Mouse (Mus musculus): ENCODE data around the gene Slc5a4a. TPM values are rescaled to one million over a fixed set of nuclear protein-coding genes. Genes with fewer than 3 reads are reported as not detected.

The Slc5a4a gene
- total and polyA plus RNA-seq, 3 experiments = not detected

DNA sequence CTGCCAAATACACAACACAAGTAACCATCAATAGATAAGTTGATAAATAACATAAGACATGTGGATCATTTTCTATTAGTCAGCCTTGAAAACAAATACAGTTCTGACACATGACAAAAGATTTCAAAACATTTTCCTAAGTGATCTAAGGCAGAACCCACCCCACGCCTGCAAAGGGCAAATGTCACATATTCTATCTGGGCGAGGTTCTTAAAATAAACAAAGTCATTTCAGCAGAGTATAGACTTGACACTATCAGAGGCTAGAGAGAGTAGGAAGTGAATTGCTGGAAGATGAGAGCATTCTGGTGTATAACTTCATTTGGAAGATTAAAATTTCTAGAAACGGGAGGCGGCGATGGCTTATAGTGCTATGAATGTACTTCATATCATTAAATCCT, 25.8 kb upstream of the Slc5a4a start:
- in situ Hi-C loops (cut with MboI; ENCODE audit: low pct_ligation_motif_present, low pct_unique_long_range_greater_than_20kb, low sequenced_read_pairs) (loop anchor here (10.0 kb wide), 1 partner anchor 83 kb away; no protein-coding TSS in a partner anchor), dilution Hi-C loops (cut with MboI; ENCODE audit: extremely low pct_ligation_motif_present, extremely low pct_unique_long_range_greater_than_20kb, low sequenced_read_pairs) (no loop called here)
- Histone ChIP-seq H3K9ac (ENCODE audit: insufficient read depth, low read depth) (no peak overlapping the region), H3K4me2 (ENCODE audit: insufficient read depth, low read depth, poor library complexity, severe bottlenecking) (no peak overlapping the region), H3K27ac (ENCODE audit: insufficient read depth, low read depth) (no peak overlapping the region), H3K9me3 (replicated peaks; ENCODE audit: low read length) (no peaks in the 10 kb centered on the region), H3K79me2 (replicated peaks; ENCODE audit: control insufficient read depth, extremely low read depth, insufficient read depth, poor library complexity, severe bottlenecking) (no peaks in the 10 kb centered on the region), H3K36me3 (replicated peaks in 1 of 2; ENCODE audit: control insufficient read depth in 1 of 2, insufficient read depth in 1 of 2, low read length in 1 of 2) (no peaks in the 10 kb centered on the region), H3K4me1 (ENCODE audit: control insufficient read depth in 1 of 2, insufficient read depth in 2 of 2) (peaks cover 6 to 16% of the 10 kb centered on the region in 2 experiments), H3K27me3 (replicated peaks) (no peaks in the 10 kb centered on the region), H3K4me3 (replicated peaks in 1 of 3; ENCODE audit: low read depth in 2 of 3, low read length in 2 of 3, poor library complexity in 1 of 3) (no peak overlapping the region)
- no peak for DNase-seq (ENCODE audit: extremely low read depth)
- no peak for TF ChIP-seq POLR2AphosphoS2 (IDR thresholded peaks at IDR 0.05; ENCODE audit: low read depth, low read length)
- TF ChIP-seq PAX5 (IDR thresholded peaks at IDR 0.05; ENCODE audit: low read length) = no peak
- no peak for TF ChIP-seq USF1 (IDR thresholded peaks at IDR 0.05; ENCODE audit: low read depth, low read length)
- no peak for TF ChIP-seq KAT2A (IDR thresholded peaks at IDR 0.05; ENCODE audit: insufficient replicate concordance, low read length)
- no peak for TF ChIP-seq ZKSCAN1 (IDR thresholded peaks at IDR 0.05; ENCODE audit: borderline replicate concordance, low read depth, low read length)
- no peak for TF ChIP-seq CTCF (conservative IDR thresholded peaks at IDR 0.05 in 1 of 2, IDR thresholded peaks at IDR 0.05 in 1 of 2; ENCODE audit: low read depth in 2 of 2, low read length in 2 of 2)
- no peak for TF ChIP-seq E2F4 (IDR thresholded peaks at IDR 0.05; ENCODE audit: insufficient replicate concordance, low read depth, low read length)
- no peak for TF ChIP-seq TBP (conservative IDR thresholded peaks at IDR 0.05; ENCODE audit: low read depth, low read length)
- TF ChIP-seq NELFE (IDR thresholded peaks at IDR 0.05; ENCODE audit: low read depth, low read length) = no peak
- no peak for TF ChIP-seq ZNF384 (IDR thresholded peaks at IDR 0.05; ENCODE audit: low read depth, low read length)
- TF ChIP-seq HCFC1 (IDR thresholded peaks at IDR 0.05; ENCODE audit: low read depth, low read length) = no peak
- no peak for TF ChIP-seq JUN (IDR thresholded peaks at IDR 0.05; ENCODE audit: insufficient read depth, low read depth, low read length)
- TF ChIP-seq EP300 (IDR thresholded peaks at IDR 0.05; ENCODE audit: low read length) = no peak
- TF ChIP-seq SIN3A (IDR thresholded peaks at IDR 0.05; ENCODE audit: low read length) = no peak
- TF ChIP-seq TCF12 (IDR thresholded peaks at IDR 0.05; ENCODE audit: low read depth, low read length) = no peak
- no peak for TF ChIP-seq NRF1 (IDR thresholded peaks at IDR 0.05; ENCODE audit: low read depth, low read length)
- TF ChIP-seq MAFK (IDR thresholded peaks at IDR 0.05; ENCODE audit: insufficient replicate concordance, low read length) = no peak
- TF ChIP-seq UBTF (IDR thresholded peaks at IDR 0.05; ENCODE audit: low read depth, low read length) = no peak
- TF ChIP-seq ETS1 (conservative IDR thresholded peaks at IDR 0.05; ENCODE audit: low read depth, low read length) = no peak
- no peak for TF ChIP-seq POLR2A (IDR thresholded peaks at IDR 0.05; ENCODE audit: low read depth, low read length)

DNA sequence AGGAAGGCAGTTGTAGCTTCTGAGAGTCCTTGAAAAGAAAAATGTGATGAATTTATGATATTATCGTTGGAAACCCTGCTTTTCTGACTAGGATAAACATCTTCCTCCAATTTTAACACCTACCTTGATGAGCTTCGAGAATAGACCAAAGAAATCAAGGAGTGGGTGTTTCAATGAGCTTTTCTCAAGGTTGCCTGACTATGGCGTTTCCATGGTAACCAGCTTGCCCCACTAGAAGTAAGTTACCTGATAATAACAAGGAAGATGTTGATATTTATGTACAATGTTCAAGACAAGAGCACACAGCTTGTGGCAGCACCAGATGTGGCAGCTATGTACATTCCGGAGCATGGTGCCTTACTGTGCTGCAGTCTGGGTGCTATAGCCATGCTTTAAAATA, 14.7 kb upstream of the Slc5a4a start:
- in situ Hi-C loops (cut with MboI; ENCODE audit: low pct_ligation_motif_present, low pct_unique_long_range_greater_than_20kb, low sequenced_read_pairs) (no loop called here), dilution Hi-C loops (cut with MboI; ENCODE audit: extremely low pct_ligation_motif_present, extremely low pct_unique_long_range_greater_than_20kb, low sequenced_read_pairs) (no loop called here)
- no peaks in the 10 kb centered on the region for H3K36me3 ChIP-seq (replicated peaks in 1 of 2; ENCODE audit: control insufficient read depth in 1 of 2, insufficient read depth in 1 of 2, low read length in 1 of 2)
- TF ChIP-seq UBTF (IDR thresholded peaks at IDR 0.05; ENCODE audit: low read depth, low read length) = no peak
- no peak for TF ChIP-seq TCF12 (IDR thresholded peaks at IDR 0.05; ENCODE audit: low read depth, low read length)
- no peak for TF ChIP-seq CHD2 (IDR thresholded peaks at IDR 0.05; ENCODE audit: low read length)
- no peak for TF ChIP-seq POLR2AphosphoS2 (IDR thresholded peaks at IDR 0.05; ENCODE audit: low read depth, low read length)
- no peak for TF ChIP-seq ELF1 (IDR thresholded peaks at IDR 0.05; ENCODE audit: low read depth, low read length)
- TF ChIP-seq CTCF (conservative IDR thresholded peaks at IDR 0.05 in 1 of 2, IDR thresholded peaks at IDR 0.05 in 1 of 2; ENCODE audit: low read depth in 2 of 2, low read length in 2 of 2) = no peak
- no peak for TF ChIP-seq EP300 (IDR thresholded peaks at IDR 0.05; ENCODE audit: low read length)
- TF ChIP-seq PAX5 (IDR thresholded peaks at IDR 0.05; ENCODE audit: low read length) = no peak
- TF ChIP-seq BHLHE40 (IDR thresholded peaks at IDR 0.05; ENCODE audit: low read depth, low read length) = no peak
- TF ChIP-seq GABPA (IDR thresholded peaks at IDR 0.05; ENCODE audit: insufficient replicate concordance, low read depth, low read length) = no peak
- TF ChIP-seq E2F4 (IDR thresholded peaks at IDR 0.05; ENCODE audit: insufficient replicate concordance, low read depth, low read length) = no peak
- TF ChIP-seq NRF1 (IDR thresholded peaks at IDR 0.05; ENCODE audit: low read depth, low read length) = no peak
- TF ChIP-seq RAD21 (IDR thresholded peaks at IDR 0.05; ENCODE audit: low read depth, low read length) = no peak
- no peak for TF ChIP-seq HCFC1 (IDR thresholded peaks at IDR 0.05; ENCODE audit: low read depth, low read length)
- no peaks in the 10 kb centered on the region for H3K79me2 ChIP-seq (replicated peaks; ENCODE audit: control insufficient read depth, extremely low read depth, insufficient read depth, poor library complexity, severe bottlenecking)
- no peak overlapping the region for H3K27ac ChIP-seq (ENCODE audit: insufficient read depth, low read depth)
- H3K4me1 ChIP-seq (ENCODE audit: control insufficient read depth in 1 of 2, insufficient read depth in 2 of 2) = peaks cover 2 to 9% of the 10 kb centered on the region in 2 experiments; a peak in 2 of 4 replicates
- H3K27me3 ChIP-seq (replicated peaks) = no peaks in the 10 kb centered on the region
- DNase-seq (ENCODE audit: extremely low read depth) = no peak
- H3K9ac ChIP-seq (ENCODE audit: insufficient read depth, low read depth) = no peak overlapping the region
- H3K4me3 ChIP-seq (replicated peaks in 1 of 3; ENCODE audit: low read depth in 2 of 3, low read length in 2 of 3, poor library complexity in 1 of 3) = no peak overlapping the region
- H3K9me3 ChIP-seq (replicated peaks; ENCODE audit: low read length) = no peaks in the 10 kb centered on the region
- no peak overlapping the region for H3K4me2 ChIP-seq (ENCODE audit: insufficient read depth, low read depth, poor library complexity, severe bottlenecking)

Measured in CH12.LX (cell line).